Mouse (Mus musculus) liver, embryonic 15.5 days (tissue): ENCODE results near the gene Tinagl1. TPM values are rescaled to one million over a fixed set of nuclear protein-coding genes. Genes with fewer than 3 reads are reported as not detected.

Experiments used
- ATAC-seq: fragments of 200-750 bp; cut with Nextera tagmentation; 2 replicates; pipeline ENCODE4 v1.8.0; 2017; ENCODE audit warnings: moderate number of reproducible peaks, mild to moderate bottlenecking, moderate library complexity; ENCODE audit not compliant: insufficient read depth
- H3K27ac ChIP-seq: fragments of 300-500 bp; sonication (generic); replicated peaks from 2 replicates; pipeline ENCODE4 v1.5.1; 2015; ENCODE audit warnings: mild to moderate bottlenecking, inconsistent platforms
- H3K27me3 ChIP-seq: fragments of 300-500 bp; sonication (generic); 2 replicates; pipeline ENCODE4 v1.6.1; 2015; ENCODE audit warnings: mild to moderate bottlenecking, inconsistent platforms
- H3K36me3 ChIP-seq: fragments of 300-500 bp; sonication (generic); replicated peaks from 2 replicates; pipeline ENCODE4 v1.6.1; 2015; ENCODE audit warnings: moderate library complexity, mild to moderate bottlenecking, inconsistent platforms
- H3K4me1 ChIP-seq: fragments of 300-500 bp; sonication (generic); replicated peaks from 2 replicates; pipeline ENCODE4 v1.6.1; 2015; ENCODE audit warnings: inconsistent platforms
- H3K4me2 ChIP-seq: fragments of 300-500 bp; sonication (generic); 2 replicates; pipeline ENCODE4 v1.6.1; 2015; ENCODE audit warnings: moderate library complexity, mild to moderate bottlenecking, inconsistent platforms
- H3K4me3 ChIP-seq: fragments of 300-500 bp; sonication (generic); replicated peaks from 2 replicates; pipeline ENCODE4 v1.5.1; 2015; ENCODE audit warnings: mild to moderate bottlenecking, inconsistent platforms
- H3K9ac ChIP-seq: fragments of 300-500 bp; sonication (generic); 2 replicates; pipeline ENCODE4 v1.6.1; 2015; ENCODE audit warnings: moderate library complexity, mild to moderate bottlenecking, inconsistent platforms
- H3K9me3 ChIP-seq: fragments of 300-500 bp; sonication (generic); replicated peaks from 2 replicates; pipeline ENCODE4 v1.6.1; 2016; ENCODE audit warnings: inconsistent platforms
- WGBS: fragments of 180-500 bp; shearing (Covaris S2); methylation state at CpG from one replicate; pipeline ENCODE4 v1.1.7; 2015; ENCODE audit warnings: mixed read lengths; ENCODE audit not compliant: insufficient replicate concordance; 5-methylcytosine and 5-hydroxymethylcytosine counted together
- polyA plus RNA-seq: library from polyadenylated mRNA; unstranded; fragments of >200 nt; fragmentation: Nextera tagmentation; extraction: Ambion mirVana; gene quantifications from 2 replicates; pipeline ENCODE4 v1.2.1, GENCODE M21; 2015

Tinagl1 gene
- polyA plus RNA-seq, 1 experiment from 2014 or later = 41.1 TPM

- H3K4me2 ChIP-seq = no peak overlapping the region
- no peaks in the 10 kb centered on the region for H3K36me3 ChIP-seq
- no peaks in the 10 kb centered on the region for H3K9me3 ChIP-seq
- H3K4me3 ChIP-seq = no peak overlapping the region
- WGBS = 57% methylated on average over 13 of the region's 13 CpGs
- peaks cover 80% of the 10 kb centered on the region for H3K27me3 ChIP-seq
- no peak for ATAC-seq
- no peak overlapping the region for H3K9ac ChIP-seq
- H3K27ac ChIP-seq = no peak overlapping the region
- H3K4me1 ChIP-seq = peaks cover 9% of the 10 kb centered on the region
Measured at GRCm38 (mm10) chr4:130195924-130196323, 21.0 kb upstream of the Tinagl1 start.

DNA sequence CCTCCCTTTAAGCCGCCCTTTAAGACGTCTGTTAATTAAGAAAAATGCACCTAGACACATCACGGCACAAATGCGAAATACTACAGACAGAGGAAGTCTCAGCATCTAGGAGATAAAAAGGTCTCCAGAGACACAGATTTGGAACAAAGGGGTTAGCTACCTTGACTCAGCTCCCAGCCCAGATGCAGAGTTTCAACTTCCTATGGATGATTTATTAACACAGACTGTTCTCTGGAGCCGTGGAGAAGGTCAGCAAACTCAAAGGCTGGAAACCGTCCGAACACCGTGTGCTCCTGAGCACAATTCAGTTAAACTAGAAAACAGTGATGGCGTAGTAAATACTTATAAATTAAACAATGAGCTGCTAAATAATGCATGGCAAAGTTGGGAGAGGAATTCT is 17.3 kb upstream of the Tinagl1 start:
- Histone ChIP-seq H3K27ac (no peak overlapping the region), H3K4me3 (no peak overlapping the region), H3K4me2 (no peak overlapping the region), H3K9me3 (no peaks in the 10 kb centered on the region), H3K9ac (no peak overlapping the region), H3K4me1 (peaks cover 3% of the 10 kb centered on the region), H3K27me3 (peaks cover 72% of the 10 kb centered on the region), H3K36me3 (no peaks in the 10 kb centered on the region)
- no peak for ATAC-seq
- WGBS = 27% methylated on average over 9 of the region's 9 CpGs

DNA sequence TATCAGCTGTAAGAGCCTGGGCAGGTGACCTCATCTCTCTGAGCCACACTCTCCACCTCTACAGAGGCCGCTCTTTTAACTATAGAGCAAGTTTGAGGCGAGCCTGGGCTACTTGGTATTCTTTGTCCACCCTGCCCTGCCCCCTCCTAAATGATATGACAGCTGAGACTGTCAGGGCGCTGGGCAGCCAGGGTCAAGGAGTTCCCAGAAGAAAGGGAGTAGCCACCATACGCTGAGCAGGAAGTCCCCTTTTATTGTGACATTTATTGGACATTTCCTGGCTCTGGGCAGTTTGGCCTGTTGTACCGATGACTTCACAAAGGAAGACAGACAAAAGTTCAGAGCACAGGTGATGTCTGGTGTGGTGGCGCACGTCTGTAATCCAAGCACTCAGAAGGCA is 14.7 kb upstream of the Tinagl1 start:
- no peak for ATAC-seq
- Histone ChIP-seq H3K36me3 (no peaks in the 10 kb centered on the region), H3K9ac (no peak overlapping the region), H3K4me3 (no peak overlapping the region), H3K9me3 (no peaks in the 10 kb centered on the region), H3K4me2 (no peak overlapping the region), H3K27ac (no peak overlapping the region), H3K27me3 (peaks cover 61% of the 10 kb centered on the region), H3K4me1 (peaks cover 3% of the 10 kb centered on the region)
- 48% methylated on average over 7 of the region's 7 CpGs for WGBS

GRCm38 (mm10) chr4:130188806-130189297 is 13.9 kb upstream of the Tinagl1 start:
- Histone ChIP-seq H3K27me3 (peaks cover 54% of the 10 kb centered on the region), H3K4me3 (no peak overlapping the region), H3K4me1 (peaks cover 3% of the 10 kb centered on the region), H3K9me3 (no peaks in the 10 kb centered on the region), H3K9ac (no peak overlapping the region), H3K36me3 (no peaks in the 10 kb centered on the region), H3K4me2 (peak overlapping the region; percentile 26; the same call in 1 of the 2 replicates), H3K27ac (no peak overlapping the region)
- no peak for ATAC-seq
- WGBS = 2% methylated on average over 13 of the region's 13 CpGs

DNA sequence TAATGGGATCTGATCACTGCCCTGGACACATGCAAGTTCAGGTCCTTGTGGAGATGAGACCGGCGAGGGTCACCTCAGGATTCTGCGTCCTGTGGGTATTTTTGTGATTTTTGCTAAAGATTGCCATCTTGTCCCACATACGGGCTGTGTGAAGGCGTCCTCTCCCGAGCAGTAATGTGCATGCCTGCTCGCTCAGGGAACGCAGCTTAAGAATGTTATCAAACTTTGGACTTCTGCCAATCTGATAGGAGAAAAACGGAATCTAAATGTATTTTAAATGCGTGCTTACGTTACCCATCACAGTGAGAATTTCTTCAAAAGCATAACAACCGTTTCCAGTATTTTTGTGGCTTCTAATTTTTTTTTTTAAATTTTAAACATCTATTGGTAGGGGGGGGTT is 12.0 kb upstream of the Tinagl1 start:
- 60% methylated on average over 12 of the region's 12 CpGs for WGBS
- peaks cover 41% of the 10 kb centered on the region for H3K27me3 ChIP-seq
- ATAC-seq = no peak
- no peak overlapping the region for H3K4me2 ChIP-seq
- no peak overlapping the region for H3K9ac ChIP-seq
- H3K36me3 ChIP-seq = no peaks in the 10 kb centered on the region
- H3K9me3 ChIP-seq = no peaks in the 10 kb centered on the region
- no peak overlapping the region for H3K27ac ChIP-seq
- no peak overlapping the region for H3K4me3 ChIP-seq
- H3K4me1 ChIP-seq = peaks cover 3% of the 10 kb centered on the region

DNA sequence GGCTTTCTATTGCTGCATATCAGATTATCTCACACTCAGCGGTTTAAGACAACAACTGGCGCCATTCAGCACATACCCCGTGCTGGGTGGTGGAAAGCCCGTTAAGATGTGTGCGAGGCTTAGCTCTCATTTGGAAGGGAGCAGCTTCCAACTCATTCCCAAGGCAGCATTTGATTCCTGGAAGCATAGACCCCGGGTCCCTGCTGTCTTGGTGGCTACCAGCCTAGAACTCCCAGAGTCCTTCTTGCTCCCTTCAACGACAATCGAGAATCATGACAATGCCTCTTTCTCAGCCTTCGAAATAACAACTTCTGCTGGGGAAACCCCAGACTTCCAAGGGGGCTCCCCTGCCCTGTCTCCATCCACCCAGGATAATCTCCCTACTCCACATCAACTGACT is 11.5 kb upstream of the Tinagl1 start:
- Histone ChIP-seq H3K27ac (no peak overlapping the region), H3K4me2 (no peak overlapping the region), H3K36me3 (no peaks in the 10 kb centered on the region), H3K9me3 (no peaks in the 10 kb centered on the region), H3K4me3 (no peak overlapping the region), H3K9ac (no peak overlapping the region), H3K27me3 (peaks cover 41% of the 10 kb centered on the region), H3K4me1 (peaks cover 3% of the 10 kb centered on the region)
- ATAC-seq = no peak
- 64% methylated on average over 9 of the region's 9 CpGs for WGBS

DNA sequence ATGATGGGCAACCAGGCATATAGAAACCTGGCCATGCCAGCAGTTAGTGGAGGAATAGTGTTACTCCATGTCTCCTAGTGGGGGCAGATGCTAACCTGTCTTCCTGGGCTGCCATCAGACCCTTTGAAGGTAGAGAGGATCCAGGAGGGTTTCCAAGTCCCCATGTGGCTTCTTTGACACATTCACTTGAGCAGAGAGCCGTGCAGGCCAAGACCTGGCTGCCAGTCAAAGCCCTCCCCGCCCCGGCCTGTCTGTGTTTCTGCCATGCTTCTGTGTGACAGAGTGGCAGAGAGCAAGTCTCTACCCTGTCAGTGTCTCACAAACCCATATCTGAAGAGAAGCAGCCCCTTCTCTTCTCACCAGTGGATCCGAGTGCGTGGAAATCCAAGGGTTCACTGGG is 9.0 kb upstream of the Tinagl1 start:
- no peaks in the 10 kb centered on the region for H3K9me3 ChIP-seq
- H3K4me3 ChIP-seq = no peak overlapping the region
- H3K36me3 ChIP-seq = no peaks in the 10 kb centered on the region
- H3K27me3 ChIP-seq = peaks cover 33% of the 10 kb centered on the region
- 68% methylated on average over 5 of the region's 5 CpGs for WGBS
- no peak overlapping the region for H3K27ac ChIP-seq
- H3K9ac ChIP-seq = no peak overlapping the region
- ATAC-seq = no peak
- no peak overlapping the region for H3K4me2 ChIP-seq
- H3K4me1 ChIP-seq = peaks cover 3% of the 10 kb centered on the region

DNA sequence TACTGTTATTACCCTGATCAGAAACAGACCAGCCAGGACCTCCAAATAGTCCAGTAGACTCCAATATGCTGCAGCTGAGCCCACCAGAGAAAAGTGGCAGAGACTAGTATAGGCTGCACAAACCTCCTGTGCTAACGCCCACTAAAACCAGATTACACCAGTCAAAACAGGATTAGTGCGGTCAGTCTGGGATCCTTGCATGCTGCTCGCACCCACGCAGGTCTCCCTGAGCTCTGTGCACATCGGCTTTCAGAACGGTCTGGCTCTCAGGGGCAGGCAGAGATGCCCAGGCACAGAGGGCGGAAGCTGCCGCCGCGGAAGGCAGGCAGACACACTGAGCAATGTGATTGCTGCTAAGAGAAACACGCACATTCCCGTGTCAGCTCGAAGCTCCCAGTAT is 8.1 kb upstream of the Tinagl1 start:
- H3K9me3 ChIP-seq = no peaks in the 10 kb centered on the region
- WGBS = 69% methylated on average over 13 of the region's 13 CpGs
- H3K27ac ChIP-seq = no peak overlapping the region
- H3K4me1 ChIP-seq = no peaks in the 10 kb centered on the region
- H3K36me3 ChIP-seq = no peaks in the 10 kb centered on the region
- no peak overlapping the region for H3K4me3 ChIP-seq
- no peak overlapping the region for H3K9ac ChIP-seq
- H3K4me2 ChIP-seq = no peak overlapping the region
- ATAC-seq = no peak
- H3K27me3 ChIP-seq = peaks cover 30% of the 10 kb centered on the region

GRCm38 (mm10) chr4:130181886-130182285 is 7.0 kb upstream of the Tinagl1 start:
- ATAC-seq = no peak

DNA sequence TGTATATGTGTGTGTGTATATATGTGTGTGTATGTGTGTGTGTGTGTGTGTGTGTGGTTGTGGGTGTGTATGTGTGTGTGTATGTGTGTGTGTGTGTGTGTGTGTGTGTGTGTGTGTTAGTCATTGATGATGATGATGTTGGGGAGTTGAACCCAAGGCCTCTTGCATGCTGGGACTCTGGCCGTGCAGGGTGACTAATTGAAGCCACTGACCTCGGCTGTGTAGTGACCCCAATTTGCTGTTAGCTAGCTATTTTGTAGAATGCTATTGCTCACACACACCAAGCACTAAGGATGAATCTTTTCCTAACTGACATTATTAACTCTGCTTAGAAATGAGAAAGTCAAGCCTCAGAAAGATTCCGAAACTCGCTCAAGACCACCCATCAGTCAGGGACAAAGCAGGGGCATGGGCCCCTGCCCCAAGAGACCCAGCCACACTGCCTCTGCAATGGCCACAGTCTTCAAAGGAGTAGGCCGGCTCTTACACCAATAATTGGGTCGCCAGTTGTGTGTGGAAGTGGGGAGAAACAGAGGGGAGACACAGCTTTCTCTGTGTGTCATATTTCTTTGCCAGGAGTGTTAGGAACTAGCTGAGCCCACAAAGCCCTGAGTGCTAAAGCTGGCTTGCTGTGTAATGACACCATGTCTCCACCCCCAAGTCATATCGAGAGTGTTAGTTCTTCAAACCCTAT is 6.1 kb upstream of the Tinagl1 start:
- no peaks in the 10 kb centered on the region for H3K36me3 ChIP-seq
- no peak for ATAC-seq
- peaks cover 31% of the 10 kb centered on the region for H3K27me3 ChIP-seq
- H3K4me1 ChIP-seq = peaks cover 4% of the 10 kb centered on the region
- no peaks in the 10 kb centered on the region for H3K9me3 ChIP-seq
- 55% methylated on average over 7 of the region's 7 CpGs for WGBS
- H3K4me3 ChIP-seq = no peak overlapping the region
- H3K4me2 ChIP-seq = no peak overlapping the region
- no peak overlapping the region for H3K27ac ChIP-seq
- H3K9ac ChIP-seq = no peak overlapping the region

More at GRCm38 (mm10) chr4:130181886-130182285, 7.0 kb upstream of the Tinagl1 start:
- 43% methylated on average over 4 of the region's 4 CpGs for WGBS
- no peaks in the 10 kb centered on the region for H3K4me1 ChIP-seq
- no peaks in the 10 kb centered on the region for H3K9me3 ChIP-seq
- peaks cover 29% of the 10 kb centered on the region for H3K27me3 ChIP-seq
- H3K36me3 ChIP-seq = no peaks in the 10 kb centered on the region
- H3K9ac ChIP-seq = no peak overlapping the region
- H3K4me2 ChIP-seq = no peak overlapping the region
- H3K27ac ChIP-seq = no peak overlapping the region
- no peak overlapping the region for H3K4me3 ChIP-seq

GRCm38 (mm10) chr4:130179876-130180275 is 5.0 kb upstream of the Tinagl1 start:
- Histone ChIP-seq H3K4me1 (peaks cover 14% of the 10 kb centered on the region), H3K9me3 (no peaks in the 10 kb centered on the region), H3K27me3 (peaks cover 43% of the 10 kb centered on the region), H3K9ac (no peak overlapping the region), H3K27ac (no peak overlapping the region), H3K36me3 (no peaks in the 10 kb centered on the region), H3K4me2 (no peak overlapping the region), H3K4me3 (no peak overlapping the region)
- WGBS = 71% methylated on average over 3 of the region's 3 CpGs
- no peak for ATAC-seq

- Histone ChIP-seq H3K27me3 (peaks cover 60% of the 10 kb centered on the region), H3K27ac (no peak overlapping the region), H3K9ac (no peak overlapping the region), H3K4me3 (no peak overlapping the region), H3K4me1 (peaks cover 38% of the 10 kb centered on the region), H3K9me3 (no peaks in the 10 kb centered on the region), H3K36me3 (no peaks in the 10 kb centered on the region), H3K4me2 (no peak overlapping the region)
- WGBS = 51% methylated on average over 7 of the region's 7 CpGs
- ATAC-seq = no peak
Measured at GRCm38 (mm10) chr4:130177536-130177935, 2.6 kb upstream of the Tinagl1 start.
